16 mouse cellular contexts compared by ENCODE assay signal in the genomic region with DNA sequence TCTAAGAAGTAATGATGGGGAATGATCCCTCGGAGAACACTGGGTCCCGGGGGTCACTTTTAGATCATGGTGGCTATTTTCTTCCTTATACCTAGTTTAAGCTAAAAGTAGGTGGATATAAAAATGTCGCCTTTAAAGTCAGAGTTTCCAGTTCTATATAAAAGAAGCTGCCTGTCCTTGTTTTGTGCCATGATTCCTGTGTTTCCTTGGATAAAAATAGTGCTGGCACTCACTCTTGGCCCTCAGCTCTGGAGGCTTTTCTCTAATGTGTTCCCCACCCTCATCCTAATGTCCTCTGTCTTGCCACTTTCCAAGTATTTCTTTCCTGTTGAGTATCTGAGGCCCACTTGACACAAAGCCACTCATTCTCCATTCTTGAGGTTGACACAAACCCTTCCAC.
"Had no signal": no experiment of that assay in that cellular context is flagged by ENCODE, and none has a peak within 500 bp of the region (broad histone marks: within the 10 kb centered on the region; RNA-seq: fewer than 3 reads in every experiment).

No protein-coding gene starts in this region.

- DNase-seq: gastrocnemius, adult 2 months; gastrocnemius, postnatal 14 days; gastrocnemius, postnatal 36 days; heart, adult 11 months; heart, adult 2 months; heart, postnatal 14 days; heart, postnatal 36 days; kidney, adult 11 months; kidney, adult 2 months; kidney, adult 9 months; kidney, postnatal 14 days; kidney, postnatal 36 days; layer of hippocampus, adult 9-11 months; liver; liver, embryonic 13.5 days; liver, postnatal 0 days had no signal
